Mouse (Mus musculus) G1E (cell line): ENCODE data around the gene Bclaf1.

ENCODE experiments used
- CTCF ChIP-seq: IDR thresholded peaks from 2 replicates; pipeline ENCODE4 v1.5.1; 2012; ENCODE audit warnings: low read depth, low read length, inconsistent platforms, mixed read lengths
- GATA1 ChIP-seq: IDR thresholded peaks from 2 replicates; pipeline ENCODE4 v1.6.1; 2012; ENCODE audit warnings: borderline replicate concordance, low read length, inconsistent platforms, mixed read lengths
- GATA2 ChIP-seq: IDR thresholded peaks from 2 replicates; pipeline ENCODE4 v1.6.1; 2012; ENCODE audit warnings: low read depth, low read length, inconsistent platforms, borderline replicate concordance

DNA sequence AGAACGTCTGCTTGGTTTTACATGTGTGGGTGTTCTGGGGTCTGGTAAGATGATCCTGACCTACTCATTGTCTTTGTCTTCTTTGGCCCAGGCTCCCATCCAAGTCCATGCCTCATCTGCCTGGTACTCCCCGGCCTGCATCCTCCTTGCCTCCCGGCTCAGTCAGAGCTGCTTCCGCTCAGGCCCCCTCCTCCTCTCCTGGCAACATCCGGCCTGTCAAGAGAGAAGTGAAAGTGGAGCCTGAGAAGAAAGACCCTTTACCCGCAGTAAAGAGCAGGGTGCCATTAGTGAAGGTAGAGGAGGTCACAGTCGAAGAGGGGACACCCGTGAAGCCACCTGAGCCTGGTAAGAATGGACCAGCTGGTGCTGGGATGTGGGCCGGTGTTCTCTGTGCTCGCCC, 45.2 kb upstream of the Bclaf1 start:
- TF ChIP-seq CTCF = no peak
- no peak for TF ChIP-seq GATA2
- no peak for TF ChIP-seq GATA1
